Mouse (Mus musculus): Measurements from ENCODE around the gene Scgb1b24.

The Scgb1b24 gene

GRCm38 (mm10) chr7:33743499-33743898 is at the start of gene Scgb1b24:
Gene Scgb1b24, plus strand, starts transcription at chr7:33743799.
- DNase-seq (ENCODE audit: low read depth in 2 of 2, low spot score in 2 of 2) = no peak

- DNase-seq (ENCODE audit: low read depth in 2 of 2, low spot score in 2 of 2) = no peak
Measured at GRCm38 (mm10) chr7:33739212-33739611, 4.4 kb upstream of the Scgb1b24 start, which contains the start of gene Scgb2b24. Gene Scgb2b24, minus strand, starts transcription at chr7:33739312.
